Mouse (Mus musculus) effector memory CD4-positive, alpha-beta T cell, adult 5 months (primary cell): ENCODE results near the gene Gm19668. TPM values are rescaled to one million over a fixed set of nuclear protein-coding genes. Genes with fewer than 3 reads are reported as not detected.

Source experiments
- polyA plus RNA-seq: library from polyadenylated mRNA; unstranded; fragments of 100-300 nt; shearing (Covaris generic); gene quantifications from one replicate; pipeline ENCODE4 v1.2.1, GENCODE M21; 2017

Gene Gm19668
- polyA plus RNA-seq = not detected

GRCm38 (mm10) chr10:77798921-77799508 lies at the start of gene Gm19668:
Gene Gm19668 (minus strand): TSS chr10:77799133.

DNA sequence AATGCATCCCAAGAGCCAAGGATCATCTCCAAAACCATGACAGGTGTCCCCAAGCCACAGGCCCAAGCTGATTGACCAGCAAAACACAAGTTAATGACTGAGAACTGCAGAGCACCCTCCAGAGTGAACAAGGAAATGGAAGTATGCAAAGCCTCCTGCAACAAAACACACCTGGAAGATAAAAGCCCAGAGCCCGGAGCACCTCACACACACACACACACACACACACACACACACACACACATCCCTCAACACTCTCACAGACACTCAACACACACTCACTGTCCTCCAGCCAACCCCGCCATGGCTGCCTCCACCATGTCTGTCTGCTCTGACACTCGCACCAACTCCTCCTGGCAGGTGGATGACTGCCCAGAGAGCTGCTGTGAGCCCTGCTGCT lies 47.6 kb upstream of the Gm19668 start, which contains the start of gene Gm36176:
TSS of gene Gm36176 (plus strand) at position 301 of the 400 bp plus-strand sequence.

GRCm38 (mm10) chr10:77835647-77836046 lies 36.7 kb upstream of the Gm19668 start, which contains the start of gene Krtap10-10:
Gene Krtap10-10 (plus strand): TSS chr10:77835947.

GRCm38 (mm10) chr10:77826951-77827350 lies 28.0 kb upstream of the Gm19668 start, which contains the start of gene Krtap10-4:
Gene Krtap10-4 (minus strand): TSS chr10:77827095.

GRCm38 (mm10) chr10:77814382-77814781 lies 15.4 kb upstream of the Gm19668 start, which contains the start of gene Gm2696:
Gene Gm2696 (plus strand): TSS chr10:77814682.

GRCm38 (mm10) chr10:77811743-77812142 lies 12.8 kb upstream of the Gm19668 start, which contains the start of gene Gm9507:
Gene Gm9507 (minus strand): TSS chr10:77811843.

GRCm38 (mm10) chr10:77794976-77795375 lies 4.0 kb downstream of the Gm19668 start, which contains the start of gene Gm9639:
Gene Gm9639 (minus strand): TSS chr10:77795076.

DNA sequence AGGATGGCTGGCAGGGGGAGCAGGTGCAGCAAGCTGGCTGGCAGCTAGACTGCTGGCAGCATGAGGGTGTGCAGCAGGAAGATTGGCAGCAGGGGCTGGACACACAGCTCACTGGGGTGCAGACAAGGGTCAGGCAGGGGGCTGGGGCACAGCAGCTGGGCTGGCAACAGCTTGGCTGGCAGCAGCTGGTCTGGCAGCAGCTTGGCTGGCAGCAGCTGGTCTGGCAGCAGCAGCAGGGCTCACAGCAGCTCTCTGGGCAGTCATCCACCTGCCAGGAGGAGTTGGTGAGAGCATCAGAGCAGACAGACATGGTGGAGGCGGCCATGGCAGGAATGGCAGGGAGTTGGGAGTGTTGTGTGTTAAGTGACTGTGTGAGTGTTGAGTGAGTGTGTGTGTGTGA lies 11.1 kb downstream of the Gm19668 start, which contains the start of gene Gm7137:
TSS of gene Gm7137 (minus strand) at position 325 of the 400 bp plus-strand sequence.

DNA sequence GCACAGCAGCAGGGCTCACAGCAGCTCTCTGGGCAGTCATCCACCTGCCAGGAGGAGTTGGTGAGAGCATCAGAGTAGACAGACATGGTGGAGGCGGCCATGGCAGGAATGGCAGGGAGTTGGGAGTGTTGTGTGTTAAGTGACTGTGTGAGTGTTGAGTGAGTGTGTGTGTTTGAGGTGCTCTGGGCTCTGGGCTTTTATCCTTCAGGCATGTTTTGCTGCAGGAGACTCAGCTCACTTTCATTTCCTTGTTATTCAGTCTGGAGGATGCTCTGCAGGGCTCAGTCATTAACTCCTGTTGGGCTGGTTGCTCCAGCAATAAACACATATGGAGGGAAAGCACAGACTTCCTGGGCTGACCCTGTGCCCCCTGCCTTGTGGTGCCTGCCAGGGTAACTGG lies 16.5 kb downstream of the Gm19668 start, which contains the start of gene Gm3250:
TSS of gene Gm3250 (minus strand) at position 101 of the 400 bp plus-strand sequence.

GRCm38 (mm10) chr10:77776844-77777243 lies 22.1 kb downstream of the Gm19668 start, which contains the start of gene Gm7138:
Gene Gm7138 (minus strand): TSS chr10:77776944.

DNA sequence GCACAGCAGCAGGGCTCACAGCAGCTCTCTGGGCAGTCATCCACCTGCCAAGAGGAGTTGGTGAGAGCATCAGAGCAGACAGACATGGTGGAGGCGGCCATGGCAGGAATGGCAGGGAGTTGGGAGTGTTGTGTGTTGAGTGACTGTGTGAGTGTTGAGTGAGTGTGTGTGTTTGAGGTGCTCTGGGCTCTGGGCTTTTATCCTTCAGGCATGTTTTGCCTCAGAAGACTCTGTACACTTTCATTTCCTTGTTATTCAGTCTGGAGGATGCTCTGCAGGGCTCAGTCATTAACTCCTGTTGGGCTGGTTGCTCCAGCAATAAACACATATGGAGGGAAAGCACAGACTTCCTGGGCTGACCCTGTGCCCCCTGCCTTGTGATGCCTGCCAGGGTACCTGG lies 27.7 kb downstream of the Gm19668 start, which contains the start of gene Gm3238:
TSS of gene Gm3238 (minus strand) at position 101 of the 400 bp plus-strand sequence.

DNA sequence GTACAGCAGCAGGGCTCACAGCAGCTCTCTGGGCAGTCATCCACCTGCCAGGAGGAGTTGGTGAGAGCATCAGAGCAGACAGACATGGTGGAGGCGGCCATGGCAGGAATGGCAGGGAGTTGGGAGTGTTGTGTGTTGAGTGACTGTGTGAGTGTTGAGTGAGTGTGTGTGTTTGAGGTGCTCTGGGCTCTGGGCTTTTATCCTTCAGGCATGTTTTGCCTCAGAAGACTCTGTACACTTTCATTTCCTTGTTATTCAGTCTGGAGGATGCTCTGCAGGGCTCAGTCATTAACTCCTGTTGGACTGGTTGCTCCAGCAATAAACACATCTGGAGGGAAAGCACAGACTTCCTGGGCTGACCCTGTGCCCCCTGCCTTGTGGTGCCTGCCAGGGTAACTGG lies 39.4 kb downstream of the Gm19668 start, which contains the start of gene Gm3233:
TSS of gene Gm3233 (minus strand) at position 101 of the 400 bp plus-strand sequence.

DNA sequence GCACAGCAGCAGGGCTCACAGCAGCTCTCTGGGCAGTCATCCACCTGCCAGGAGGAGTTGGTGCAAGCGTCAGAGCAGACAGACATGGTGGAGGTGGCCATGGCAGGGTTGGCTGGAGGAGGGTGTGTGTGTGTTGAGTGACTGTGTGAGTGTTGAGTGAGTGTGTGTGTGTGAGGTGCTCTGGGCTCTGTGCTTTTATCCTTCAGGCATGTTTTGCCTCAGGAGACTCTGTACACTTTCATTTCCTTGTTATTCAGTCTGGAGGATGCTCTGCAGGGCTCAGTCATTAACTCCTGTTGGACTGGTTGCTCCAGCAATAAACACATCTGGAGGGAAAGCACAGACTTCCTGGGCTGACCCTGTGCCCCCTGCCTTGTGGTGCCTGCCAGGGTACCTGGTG lies 47.7 kb downstream of the Gm19668 start, which contains the start of gene Gm9736:
TSS of gene Gm9736 (minus strand) at position 101 of the 400 bp plus-strand sequence.

Other genes starting within 250 kb of the Gm19668 start
- 86.6 TPM for gene Pttg1ip, start 217.4 kb downstream of the Gm19668 start, polyA plus RNA-seq
- gene Sumo3, start 193.0 kb downstream of the Gm19668 start, polyA plus RNA-seq = 103 TPM
- gene Gm49325, start 192.9 kb downstream of the Gm19668 start, polyA plus RNA-seq = not detected
- 54.5 TPM for gene Ube2g2, start 176.9 kb downstream of the Gm19668 start, polyA plus RNA-seq
- 0.70 TPM for gene Tspear, start 112.6 kb downstream of the Gm19668 start, polyA plus RNA-seq
- not detected for gene Gm19402, start 108.4 kb downstream of the Gm19668 start, polyA plus RNA-seq
- gene Gm9508, start 101.9 kb downstream of the Gm19668 start, polyA plus RNA-seq = not detected
- gene Gm10272, start 92.5 kb downstream of the Gm19668 start, polyA plus RNA-seq = not detected
- not detected for gene Gm10024, start 87.7 kb downstream of the Gm19668 start, polyA plus RNA-seq
- gene Gm10142, start 83.3 kb downstream of the Gm19668 start, polyA plus RNA-seq = not detected
- not detected for gene Krtap12-1, start 78.5 kb downstream of the Gm19668 start, polyA plus RNA-seq
- gene Gm10100, start 72.6 kb downstream of the Gm19668 start, polyA plus RNA-seq = not detected
- gene Gm18596, start 56.5 kb downstream of the Gm19668 start, polyA plus RNA-seq = not detected
- not detected for gene Gm9736, start 47.8 kb downstream of the Gm19668 start, polyA plus RNA-seq
- not detected for gene Gm3233, start 39.5 kb downstream of the Gm19668 start, polyA plus RNA-seq
- gene Gm3238, start 27.8 kb downstream of the Gm19668 start, polyA plus RNA-seq = not detected
- gene Gm7138, start 22.2 kb downstream of the Gm19668 start, polyA plus RNA-seq = not detected
- gene Gm3250, start 16.6 kb downstream of the Gm19668 start, polyA plus RNA-seq = not detected
- gene Gm7137, start 10.9 kb downstream of the Gm19668 start, polyA plus RNA-seq = not detected
- gene Gm9639, start 4.1 kb downstream of the Gm19668 start, polyA plus RNA-seq = not detected
- gene Gm9507, start 12.7 kb upstream of the Gm19668 start, polyA plus RNA-seq = not detected
- gene Gm2696, start 15.5 kb upstream of the Gm19668 start, polyA plus RNA-seq = not detected
- gene Krtap10-4, start 28.0 kb upstream of the Gm19668 start, polyA plus RNA-seq = not detected
- not detected for gene Krtap10-10, start 36.8 kb upstream of the Gm19668 start, polyA plus RNA-seq
- not detected for gene Gm36176, start 47.7 kb upstream of the Gm19668 start, polyA plus RNA-seq
- not detected for gene Gm10318, start 53.7 kb upstream of the Gm19668 start, polyA plus RNA-seq
- gene Gm3285, start 62.8 kb upstream of the Gm19668 start, polyA plus RNA-seq = not detected
- not detected for gene Lrrc3, start 103.4 kb upstream of the Gm19668 start, polyA plus RNA-seq
- gene Trpm2, start 171.4 kb upstream of the Gm19668 start, polyA plus RNA-seq = 0.74 TPM
- gene 1810043G02Rik, start 179.4 kb upstream of the Gm19668 start, polyA plus RNA-seq = 7.1 TPM
- 125 TPM for gene Pfkl, start 210.9 kb upstream of the Gm19668 start, polyA plus RNA-seq
- gene Dnmt3l, start 242.8 kb upstream of the Gm19668 start, polyA plus RNA-seq = not detected
- gene Aire, start 244.5 kb upstream of the Gm19668 start, polyA plus RNA-seq = 0.32 TPM